Mouse (Mus musculus): ENCODE results near the gene Cryba4.

DNA sequence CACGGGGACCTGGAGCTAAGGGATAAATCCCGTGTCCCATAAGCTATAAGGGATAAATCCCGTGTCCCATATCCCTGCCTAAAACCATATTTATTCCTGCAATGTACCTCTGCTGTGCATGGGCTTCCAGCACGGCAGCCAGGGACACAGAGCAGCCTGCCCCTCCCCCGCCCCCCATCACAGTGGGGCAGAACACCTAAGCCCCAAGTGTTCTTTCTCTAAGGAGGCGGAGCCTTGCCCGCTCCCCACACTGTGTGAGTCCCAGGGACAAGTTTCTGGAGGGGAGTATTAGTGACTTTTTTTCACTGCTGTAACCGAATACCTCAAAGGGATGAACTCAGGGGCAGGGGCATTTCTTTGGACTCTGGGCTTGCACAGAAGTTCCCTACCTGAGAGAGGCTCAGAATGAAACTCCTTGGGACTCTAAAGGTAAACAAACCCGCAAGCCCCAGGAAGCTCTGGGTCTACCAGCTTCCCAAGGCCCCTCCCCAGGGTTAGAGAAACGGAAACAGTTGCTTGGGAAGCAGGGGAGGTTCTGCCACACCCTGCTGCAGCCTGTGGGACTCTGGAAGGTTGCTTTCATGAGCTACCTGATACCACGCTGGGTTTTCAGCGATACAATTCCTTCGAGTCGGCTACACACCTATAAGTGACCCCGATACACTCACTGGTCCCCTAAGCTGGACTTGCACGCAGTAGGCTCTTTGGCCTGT, 45.6 kb downstream of the Cryba4 start:
- TF ChIP-seq POLR2A (IDR thresholded peaks at IDR 0.05; ENCODE audit: insufficient read depth, low read depth, low read length) (no peak), CTCF (IDR thresholded peaks at IDR 0.05) (no peak)

Measured in heart, adult 2 months (tissue).